Mouse (Mus musculus) left cerebral cortex, adult 18-20 months (tissue): ENCODE measurements at regions not wholly inside any gene's neighbourhood (a gene's known extent, or its start where the extent isn't known, plus 50 kb on each side); places are given as distances from the start of the nearest gene placed in this dataset.
"Not testable (repeated sequence)": the region's sequence is repeated elsewhere in the genome, so short reads cannot be mapped to it uniquely, and the experiment has no call there.

Experiments used
- DNase-seq, 2 experiments: peaks; one replicate each; pipeline ENCODE4 v3.0.0; 2021 to 2022; ENCODE audit warnings: low spot score in 2 of 2, mixed read lengths in 1 of 2

DNA sequence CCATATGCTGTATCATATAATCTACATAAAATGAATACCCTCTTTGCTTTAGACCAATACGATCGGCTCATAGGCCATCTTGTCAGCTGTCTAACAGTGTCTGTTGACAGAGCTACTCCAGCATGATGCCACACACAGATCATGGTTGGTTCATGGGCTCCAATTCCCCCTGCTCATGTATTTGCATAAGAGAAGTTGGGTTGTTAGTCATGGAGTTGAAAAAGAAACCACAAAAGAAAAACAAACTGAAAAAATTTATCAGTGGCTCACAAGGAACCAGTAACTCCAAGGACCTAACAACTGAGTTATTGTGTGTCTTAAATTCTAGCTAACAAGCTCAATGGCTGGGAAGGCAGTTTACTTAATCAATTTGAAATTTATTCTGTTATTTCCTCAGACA, 176.1 kb upstream of the Arhgap18 start:
- DNase-seq, result no peak

DNA sequence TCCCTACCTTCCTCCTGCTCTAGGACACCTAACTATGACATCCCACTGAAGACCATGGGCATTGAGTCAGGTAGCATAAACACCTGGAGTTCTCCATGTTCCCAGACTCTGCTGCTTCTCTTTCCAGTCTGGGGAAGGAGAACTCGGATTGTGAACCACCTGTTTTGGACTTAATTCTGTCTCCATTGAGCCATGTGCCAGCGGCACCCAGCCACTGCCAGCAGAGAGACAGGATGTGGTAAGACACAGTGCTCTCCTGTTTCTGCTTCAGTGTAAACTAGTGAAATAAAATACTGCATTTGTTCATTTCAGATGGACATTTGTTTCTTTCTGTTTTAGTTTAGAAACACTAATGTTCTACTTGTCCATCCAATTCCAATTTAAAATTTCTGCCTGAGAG, 168.1 kb upstream of the Arhgap18 start:
- no peak for DNase-seq

GRCm38 (mm10) chr10:26607081-26607480, 146.1 kb upstream of the Arhgap18 start:
- DNase-seq, result not testable (repeated sequence)

DNA sequence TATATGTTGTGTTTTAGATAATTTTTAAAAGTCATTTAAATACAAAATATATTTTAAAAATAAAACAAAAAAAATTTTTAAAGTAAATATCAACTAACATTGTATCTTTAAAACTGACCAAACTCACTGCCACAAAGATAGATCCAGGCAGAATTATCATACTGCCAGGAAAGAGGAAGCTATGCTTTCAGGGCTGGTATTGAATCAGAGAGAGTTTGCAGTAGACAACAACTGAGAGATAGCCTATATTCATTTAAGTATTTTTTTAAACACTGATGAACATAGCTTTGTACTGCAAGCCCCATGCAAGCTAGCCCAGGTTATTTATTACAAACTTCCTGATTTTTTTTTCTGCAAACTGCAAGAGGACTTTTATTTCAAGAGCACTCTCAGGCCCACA, 142.0 kb upstream of the Arhgap18 start:
- no peak for DNase-seq

DNA sequence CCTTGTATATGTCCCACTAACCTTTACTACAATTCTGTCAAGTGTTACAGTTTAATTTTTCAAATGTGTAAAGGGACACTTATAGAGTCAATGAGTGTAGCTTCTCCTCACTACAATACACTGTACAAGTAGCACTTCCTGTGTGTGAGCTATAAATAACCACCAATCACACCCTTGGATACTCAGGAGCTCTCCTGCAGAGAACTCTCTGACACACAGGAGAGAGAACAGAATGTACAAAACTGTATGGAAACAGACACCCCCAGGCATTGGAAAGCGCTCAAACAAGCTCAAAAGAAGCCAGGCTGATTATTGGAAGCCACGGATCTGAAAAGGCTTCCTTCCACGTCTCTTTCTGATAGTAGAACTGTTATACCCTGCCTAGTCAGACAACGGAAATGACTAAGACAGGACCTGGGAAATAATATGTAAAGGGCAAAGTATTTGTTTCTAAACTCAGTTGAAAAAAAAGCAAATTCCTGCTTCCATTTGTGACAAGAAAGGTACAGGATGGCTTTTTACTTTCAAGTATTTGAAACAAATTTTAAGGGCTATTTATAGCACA, 122.9 kb upstream of the Arhgap18 start:
- no peak for DNase-seq

- DNase-seq, result no peak
Observed at GRCm38 (mm10) chr10:26632266-26632665, 121.0 kb upstream of the Arhgap18 start.

GRCm38 (mm10) chr10:26637459-26637858, 115.8 kb upstream of the Arhgap18 start:
- DNase-seq, result no peak

GRCm38 (mm10) chr10:26638056-26638455, 115.2 kb upstream of the Arhgap18 start:
- peak in 1 of 2 experiments; percentile 17 for DNase-seq

- no peak for DNase-seq
Observed at GRCm38 (mm10) chr10:26639118-26639517, 114.1 kb upstream of the Arhgap18 start.

GRCm38 (mm10) chr10:26653103-26653502, 100.1 kb upstream of the Arhgap18 start:
- no peak for DNase-seq

DNA sequence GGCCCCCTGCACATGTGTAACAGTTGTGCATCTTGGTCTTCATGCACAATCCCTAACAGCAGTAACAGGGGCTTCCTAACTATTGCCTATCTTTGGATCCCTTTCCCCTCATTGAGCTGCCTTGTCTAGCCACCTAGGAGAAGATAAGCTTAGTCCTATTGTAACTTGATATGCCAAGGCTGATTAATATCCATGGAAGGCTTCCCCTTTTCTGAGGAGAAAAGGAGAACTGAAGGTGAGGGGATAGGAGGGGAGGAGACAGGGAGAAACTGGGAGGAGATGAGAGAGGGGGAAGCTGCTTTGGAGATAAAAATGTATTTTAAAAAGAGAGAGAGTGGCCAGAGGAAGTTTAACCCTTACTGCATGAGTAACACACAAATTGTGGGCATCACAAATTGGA, 89.0 kb upstream of the Arhgap18 start:
- no peak for DNase-seq

DNA sequence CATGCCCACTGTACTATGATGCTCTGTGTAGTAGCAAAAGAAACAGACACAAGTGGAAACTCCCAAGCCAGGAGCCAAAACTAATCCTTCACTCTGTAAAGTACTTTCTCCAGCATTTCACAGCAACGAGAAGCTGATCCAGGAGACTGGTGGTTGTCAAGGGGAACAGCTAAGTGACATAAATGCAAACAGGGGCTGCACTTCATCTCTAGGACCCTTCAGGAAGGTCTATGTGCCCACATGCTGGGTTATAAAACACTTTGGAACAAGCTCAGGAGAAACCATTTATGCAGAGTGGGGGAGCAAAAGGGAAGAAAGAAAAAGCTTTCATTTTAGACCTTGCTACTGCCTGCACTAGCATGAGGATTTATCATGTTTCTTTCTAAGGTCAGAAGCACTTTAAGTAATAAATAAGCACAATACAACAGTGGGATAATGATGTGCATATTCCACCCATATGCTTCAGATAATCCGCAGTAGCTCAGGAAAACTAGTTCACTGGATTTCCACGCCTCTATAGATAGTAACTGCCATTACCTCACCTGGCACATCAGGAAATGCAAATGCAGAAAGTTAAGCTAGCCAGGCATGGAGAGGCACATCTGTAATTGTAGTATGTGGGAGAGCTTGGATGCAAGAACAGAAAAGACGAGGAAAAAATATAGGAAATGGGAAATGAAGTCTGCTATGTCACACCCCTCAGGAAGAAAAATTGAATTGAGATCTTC, 73.6 kb upstream of the Arhgap18 start:
- DNase-seq, result no peak

- DNase-seq, result no peak
Observed at GRCm38 (mm10) chr10:26694761-26695160, 58.5 kb upstream of the Arhgap18 start.

DNA sequence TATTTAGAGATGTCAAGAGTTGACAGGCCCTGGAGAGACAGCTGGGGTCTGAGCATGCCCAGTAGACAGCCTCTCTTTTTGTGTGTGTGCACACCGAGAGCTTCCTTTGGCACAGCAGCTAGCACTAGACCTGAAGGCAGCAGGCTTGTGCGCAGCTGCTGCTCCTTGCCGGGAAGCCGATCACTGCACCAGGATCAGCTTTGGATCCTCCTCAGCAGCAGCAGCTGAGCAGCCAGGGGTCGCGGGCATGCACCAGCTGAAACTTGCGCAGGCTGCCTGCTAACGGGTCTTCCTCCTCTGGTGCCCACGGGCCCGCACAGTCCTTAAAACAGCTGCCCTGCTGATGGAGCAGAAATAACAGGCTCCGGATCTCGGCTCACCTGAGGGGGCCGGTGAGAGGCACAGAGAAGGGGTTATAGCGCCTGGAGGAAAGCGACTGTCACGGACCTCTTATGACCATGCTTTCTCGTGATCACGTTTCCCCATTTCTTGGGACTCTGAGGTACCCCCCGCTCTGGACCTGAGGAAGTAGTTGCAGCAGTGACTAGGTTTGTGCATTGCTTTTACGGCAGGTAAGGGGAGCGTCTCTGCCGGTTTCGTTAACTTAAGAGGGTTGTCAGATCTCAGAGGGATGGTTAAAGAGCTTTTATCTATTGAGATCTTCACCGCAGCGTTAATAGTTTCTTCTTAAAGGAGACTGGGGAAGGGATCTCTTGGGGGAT, 57.8 kb upstream of the Arhgap18 start:
- DNase-seq, result peak; percentile 55
